Mouse (Mus musculus) olfactory bulb, adult 2 months (tissue): ENCODE data around the gene Mical3.

Source experiments
- CTCF ChIP-seq: fragments of 200-500 bp; IDR thresholded peaks from 2 replicates; pipeline ENCODE4 v1.5.1; 2012; ENCODE audit warnings: low read depth, mild to moderate bottlenecking, low read length, moderate library complexity; ENCODE audit not compliant: insufficient read depth
- POLR2A ChIP-seq: fragments of 200-500 bp; IDR thresholded peaks from 2 replicates; pipeline ENCODE4 v1.6.1; 2012; ENCODE audit warnings: mild to moderate bottlenecking, low read depth, low read length, moderate library complexity; ENCODE audit not compliant: insufficient read depth

DNA sequence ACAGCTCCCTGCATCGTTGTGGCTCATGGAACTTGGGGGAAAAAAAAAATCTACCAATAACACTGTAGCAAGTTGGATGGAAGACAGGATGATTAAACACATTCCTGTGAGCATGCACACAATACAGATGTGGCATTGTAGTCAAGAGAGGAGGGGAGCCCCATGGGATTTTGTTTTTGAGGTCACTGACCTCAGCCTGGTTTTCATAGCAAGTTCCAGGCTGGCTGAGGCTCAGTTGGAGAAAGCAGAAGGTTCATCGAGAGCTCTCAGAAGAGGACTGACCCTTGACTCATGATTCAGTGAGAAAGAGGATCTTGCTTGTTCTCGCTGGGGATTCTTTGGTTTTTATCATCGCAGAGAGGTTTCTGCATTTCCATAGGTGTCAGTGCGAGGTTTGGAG lies 4.1 kb upstream of the Mical3 start:
- TF ChIP-seq CTCF, result no peak
- TF ChIP-seq POLR2A, result no peak
